Mouse (Mus musculus) intestine, embryonic 16.5 days (tissue): ENCODE results near the gene Dusp7. TPM values are rescaled to one million over a fixed set of nuclear protein-coding genes. Genes with fewer than 3 reads are reported as not detected.

ENCODE experiments used
- ATAC-seq: fragments of 200-750 bp; cut with Nextera tagmentation; 2 replicates; pipeline ENCODE4 v1.8.0; 2017; ENCODE audit warnings: moderate TSS enrichment, moderate library complexity
- H3K27ac ChIP-seq: fragments of 300-500 bp; sonication (generic); 2 replicates; pipeline ENCODE4 v1.5.1; 2014; ENCODE audit warnings: mild to moderate bottlenecking, low read length
- H3K27me3 ChIP-seq: fragments of 300-500 bp; sonication (generic); replicated peaks from 2 replicates; pipeline ENCODE4 v1.6.1; 2014; ENCODE audit warnings: low read length, control low read depth, mixed read lengths; ENCODE audit not compliant: control insufficient read depth, insufficient read depth
- H3K36me3 ChIP-seq: fragments of 300-500 bp; sonication (generic); 2 replicates; pipeline ENCODE4 v1.6.1; 2014; ENCODE audit warnings: low read length, control low read depth; ENCODE audit not compliant: control insufficient read depth, insufficient read depth
- H3K4me1 ChIP-seq: fragments of 300-500 bp; sonication (generic); 2 replicates; pipeline ENCODE4 v1.6.1; 2014; ENCODE audit warnings: low read length, control low read depth, mixed read lengths; ENCODE audit not compliant: control insufficient read depth, insufficient read depth
- H3K4me2 ChIP-seq: fragments of 300-500 bp; sonication (generic); 2 replicates; pipeline ENCODE4 v1.6.1; 2014; ENCODE audit warnings: low read depth, low read length, control low read depth
- H3K4me3 ChIP-seq: fragments of 300-500 bp; sonication (generic); 2 replicates; pipeline ENCODE4 v1.5.1; 2014; ENCODE audit warnings: mild to moderate bottlenecking, low read length
- H3K9ac ChIP-seq: fragments of 300-500 bp; sonication (generic); 2 replicates; pipeline ENCODE4 v1.6.1; 2014; ENCODE audit warnings: low read depth, low read length
- H3K9me3 ChIP-seq: fragments of 300-500 bp; sonication (generic); 2 replicates; pipeline ENCODE4 v1.6.1; 2016; ENCODE audit warnings: low read length, control low read depth; ENCODE audit not compliant: control insufficient read depth
- WGBS: fragments of 180-500 bp; shearing (Covaris S2); extraction: QIAGEN DNeasy Blood & Tissue Kit; methylation state at CpG from one replicate; pipeline ENCODE4 v1.1.7; 2014; 5-methylcytosine and 5-hydroxymethylcytosine counted together
- polyA plus RNA-seq: library from polyadenylated mRNA; unstranded; fragments of >200 nt; fragmentation: Nextera tagmentation; extraction: Ambion mirVana; gene quantifications from 2 replicates; pipeline ENCODE4 v1.2.1, GENCODE M21; 2015

Gene Dusp7
- polyA plus RNA-seq, 1 experiment from 2014 or later, result 6.3 TPM

GRCm38 (mm10) chr9:106361140-106361539, 7.3 kb upstream of the Dusp7 start:
- ATAC-seq, result no peak
- 70% methylated on average over 6 of the region's 6 CpGs for WGBS
- no peaks in the 10 kb centered on the region for H3K36me3 ChIP-seq
- H3K4me2 ChIP-seq, result no peak overlapping the region
- H3K27ac ChIP-seq, result no peak overlapping the region
- H3K4me1 ChIP-seq, result peaks cover 9% of the 10 kb centered on the region
- no peak overlapping the region for H3K9ac ChIP-seq
- H3K4me3 ChIP-seq, result no peak overlapping the region
- no peaks in the 10 kb centered on the region for H3K9me3 ChIP-seq
- H3K27me3 ChIP-seq, result no peaks in the 10 kb centered on the region

GRCm38 (mm10) chr9:106365333-106365732, 3.1 kb upstream of the Dusp7 start:
- no peak overlapping the region for H3K9ac ChIP-seq
- no peaks in the 10 kb centered on the region for H3K36me3 ChIP-seq
- no peaks in the 10 kb centered on the region for H3K9me3 ChIP-seq
- H3K4me1 ChIP-seq, result peaks cover 21% of the 10 kb centered on the region
- no peak overlapping the region for H3K4me3 ChIP-seq
- 69% methylated on average over 7 of the region's 7 CpGs for whole genome bisulfite sequencing
- no peak for ATAC-seq
- no peaks in the 10 kb centered on the region for H3K27me3 ChIP-seq
- H3K4me2 ChIP-seq, result no peak overlapping the region
- no peak overlapping the region for H3K27ac ChIP-seq

- H3K27me3 ChIP-seq, result no peaks in the 10 kb centered on the region
- H3K4me1 ChIP-seq, result peaks cover 26% of the 10 kb centered on the region
- H3K27ac ChIP-seq, result no peak overlapping the region
- H3K4me3 ChIP-seq, result no peak overlapping the region
- ATAC-seq, result no peak
- WGBS, result 50% methylated on average over 1 of the region's 1 CpGs
- no peaks in the 10 kb centered on the region for H3K9me3 ChIP-seq
- no peak overlapping the region for H3K4me2 ChIP-seq
- no peaks in the 10 kb centered on the region for H3K36me3 ChIP-seq
- H3K9ac ChIP-seq, result no peak overlapping the region
These were observed 2.2 kb upstream of the Dusp7 start for GRCm38 (mm10) chr9:106366188-106366587.

- Histone ChIP-seq H3K9ac (peak overlapping the region; percentile 66), H3K27ac (peak overlapping the region; percentile 31)
These were observed 1.4 kb upstream of the Dusp7 start for GRCm38 (mm10) chr9:106367001-106367400.

GRCm38 (mm10) chr9:106367592-106368111, 780 bp upstream of the Dusp7 start:
- H3K9me3 ChIP-seq, result no peaks in the 10 kb centered on the region
- H3K27ac ChIP-seq, result peak overlapping the region; percentile 97
- H3K36me3 ChIP-seq, result no peaks in the 10 kb centered on the region
- H3K4me1 ChIP-seq, result peaks cover 32% of the 10 kb centered on the region
- H3K4me3 ChIP-seq, result peak overlapping the region; percentile 74
- H3K27me3 ChIP-seq, result no peaks in the 10 kb centered on the region
- H3K9ac ChIP-seq, result peak overlapping the region; percentile 84
- peak; percentile 94 for ATAC-seq
- peak overlapping the region; percentile 98 for H3K4me2 ChIP-seq
- under 1% methylated on average over 36 of the region's 36 CpGs for WGBS

More at GRCm38 (mm10) chr9:106367001-106367400, 1.4 kb upstream of the Dusp7 start:
- H3K4me3 ChIP-seq, result peak overlapping the region; percentile 74
- no peaks in the 10 kb centered on the region for H3K27me3 ChIP-seq
- H3K4me1 ChIP-seq, result peaks cover 27% of the 10 kb centered on the region
- no peaks in the 10 kb centered on the region for H3K9me3 ChIP-seq
- H3K4me2 ChIP-seq, result peak overlapping the region; percentile 98
- H3K36me3 ChIP-seq, result no peaks in the 10 kb centered on the region
- 14% methylated on average over 5 of the region's 5 CpGs for WGBS
- ATAC-seq, result no peak

- WGBS, result 0% methylated on average over 60 of the region's 72 CpGs
These were observed 534 bp downstream of the Dusp7 start for GRCm38 (mm10) chr9:106368831-106369501.

GRCm38 (mm10) chr9:106369801-106370485, 1.5 kb downstream of the Dusp7 start:
- ATAC-seq, result no peak
- Histone ChIP-seq H3K36me3 (peaks cover 12% of the 10 kb centered on the region), H3K4me2 (peak overlapping the region; percentile 98), H3K9ac (peak overlapping the region; percentile 84), H3K27me3 (no peaks in the 10 kb centered on the region), H3K4me1 (peaks cover 32% of the 10 kb centered on the region), H3K9me3 (no peaks in the 10 kb centered on the region), H3K4me3 (peak overlapping the region; percentile 74), H3K27ac (no peak overlapping the region)
- 5% methylated on average over 11 of the region's 11 CpGs for whole genome bisulfite sequencing

More at GRCm38 (mm10) chr9:106368831-106369501, 534 bp downstream of the Dusp7 start:
- Histone ChIP-seq H3K27ac (peak overlapping the region; percentile 91), H3K4me3 (peak overlapping the region; percentile 74), H3K9ac (peak overlapping the region; percentile 84), H3K9me3 (no peaks in the 10 kb centered on the region), H3K4me1 (peaks cover 32% of the 10 kb centered on the region), H3K4me2 (peak overlapping the region; percentile 98), H3K27me3 (no peaks in the 10 kb centered on the region), H3K36me3 (peaks cover 10% of the 10 kb centered on the region)
- ATAC-seq, result peak; percentile 20

- peaks cover 12% of the 10 kb centered on the region for H3K36me3 ChIP-seq
- ATAC-seq, result no peak
- H3K4me2 ChIP-seq, result peak overlapping the region; percentile 98
- H3K9me3 ChIP-seq, result no peaks in the 10 kb centered on the region
- WGBS, result 84% methylated on average over 30 of the region's 30 CpGs
- no peak overlapping the region; the same call in 1 of the 2 replicates for H3K4me3 ChIP-seq
- no peak overlapping the region for H3K27ac ChIP-seq
- H3K27me3 ChIP-seq, result no peaks in the 10 kb centered on the region
- H3K9ac ChIP-seq, result 0 out of 2 replicates have a peak overlapping the region, but pooled peaks have one; percentile 14
- peaks cover 29% of the 10 kb centered on the region for H3K4me1 ChIP-seq
These were observed 2.4 kb downstream of the Dusp7 start for GRCm38 (mm10) chr9:106370620-106371383.

GRCm38 (mm10) chr9:106371384-106371671, 2.9 kb downstream of the Dusp7 start:
- Histone ChIP-seq H3K27me3 (no peaks in the 10 kb centered on the region), H3K9me3 (no peaks in the 10 kb centered on the region), H3K36me3 (peaks cover 12% of the 10 kb centered on the region), H3K27ac (no peak overlapping the region), H3K4me2 (no peak overlapping the region), H3K4me3 (no peak overlapping the region), H3K9ac (peak overlapping the region; percentile 14; the same call in 1 of the 2 replicates), H3K4me1 (peaks cover 25% of the 10 kb centered on the region)
- ATAC-seq, result no peak
- WGBS, result 51% methylated on average over 6 of the region's 6 CpGs
